Mouse (Mus musculus): Measurements from ENCODE around the gene Hcn1.

- no peak for TF ChIP-seq CTCF (conservative IDR thresholded peaks at IDR 0.05; ENCODE audit: low read length)
- no peak for TF ChIP-seq NANOG (IDR thresholded peaks at IDR 0.05; ENCODE audit: borderline replicate concordance, low read length)
- no peak for TF ChIP-seq POU5F1 (IDR thresholded peaks at IDR 0.05; ENCODE audit: borderline replicate concordance, low read length)
Measured at GRCm38 (mm10) chr13:117765487-117765886, 163.4 kb downstream of the Hcn1 start.

All from E14TG2a.4 (cell line).